Mouse (Mus musculus) G1E (cell line): ENCODE measurements around the gene Adamtsl4. TPM values are rescaled to one million over a fixed set of nuclear protein-coding genes. Genes with fewer than 3 reads are reported as not detected.

ENCODE experiments used
- ATAC-seq: 2 replicates; pipeline ENCODE4 v1.8.0; 2016; ENCODE audit warnings: mild to moderate bottlenecking; ENCODE audit not compliant: insufficient number of reproducible peaks, poor library complexity, low FRiP score, severe bottlenecking; ENCODE audit errors: extremely low read depth
- DNase-seq: peaks from one replicate; pipeline ENCODE4 v3.0.0; 2012; ENCODE audit warnings: low spot score
- H3K27me3 ChIP-seq: 2 replicates; pipeline ENCODE4 v1.6.1; 2012; ENCODE audit warnings: mild to moderate bottlenecking, low read length, inconsistent platforms; ENCODE audit not compliant: insufficient read depth
- H3K36me3 ChIP-seq: replicated peaks from 2 replicates; pipeline ENCODE3; 2012; ENCODE audit warnings: mild to moderate bottlenecking, inconsistent platforms
- H3K4me1 ChIP-seq: 2 replicates; pipeline ENCODE4 v1.6.1; 2012; ENCODE audit warnings: low read depth, low read length, inconsistent platforms, mixed read lengths; ENCODE audit not compliant: insufficient read depth
- H3K4me3 ChIP-seq: 2 replicates; pipeline ENCODE4 v1.5.1; 2012; ENCODE audit warnings: low read depth, mild to moderate bottlenecking, inconsistent platforms, low read length, moderate library complexity, mixed read lengths
- H3K9me3 ChIP-seq: replicated peaks from 2 replicates; pipeline ENCODE4 v1.6.1; 2012; ENCODE audit warnings: inconsistent platforms
- CTCF ChIP-seq: IDR thresholded peaks from 2 replicates; pipeline ENCODE4 v1.5.1; 2012; ENCODE audit warnings: low read depth, low read length, inconsistent platforms, mixed read lengths
- GATA1 ChIP-seq: IDR thresholded peaks from 2 replicates; pipeline ENCODE4 v1.6.1; 2012; ENCODE audit warnings: borderline replicate concordance, low read length, inconsistent platforms, mixed read lengths
- GATA2 ChIP-seq: IDR thresholded peaks from 2 replicates; pipeline ENCODE4 v1.6.1; 2012; ENCODE audit warnings: low read depth, low read length, inconsistent platforms, borderline replicate concordance
- POLR2AphosphoS5 ChIP-seq: IDR thresholded peaks from 2 replicates; pipeline ENCODE4 v1.6.1; 2012; ENCODE audit warnings: low read depth, low read length, inconsistent platforms; ENCODE audit not compliant: insufficient replicate concordance
- TAL1 ChIP-seq: conservative IDR thresholded peaks from 2 replicates; pipeline ENCODE4 v1.6.1; 2012; ENCODE audit warnings: low read depth, low read length, inconsistent platforms, mixed read lengths
- polyA plus RNA-seq: library from polyadenylated mRNA; stranded (reverse); fragments of >175 nt; gene quantifications from 2 replicates; pipeline ENCODE4 v1.2.3, GENCODE M21; 2012
- total RNA-seq, 2 experiments: library from RNA; stranded (forward) in 1 of 2; stranded (reverse) in 1 of 2; fragments of 200-1000 nt in 1 of 2; fragments of >200 nt in 1 of 2; fragmentation: Nextera tagmentation in 1 of 2; gene quantifications; 2 replicates each; pipeline ENCODE4 v1.2.3; 2014 to 2017

The Adamtsl4 gene
- total and polyA plus RNA-seq, 3 experiments, result 0.11 TPM; not detected in 2

DNA sequence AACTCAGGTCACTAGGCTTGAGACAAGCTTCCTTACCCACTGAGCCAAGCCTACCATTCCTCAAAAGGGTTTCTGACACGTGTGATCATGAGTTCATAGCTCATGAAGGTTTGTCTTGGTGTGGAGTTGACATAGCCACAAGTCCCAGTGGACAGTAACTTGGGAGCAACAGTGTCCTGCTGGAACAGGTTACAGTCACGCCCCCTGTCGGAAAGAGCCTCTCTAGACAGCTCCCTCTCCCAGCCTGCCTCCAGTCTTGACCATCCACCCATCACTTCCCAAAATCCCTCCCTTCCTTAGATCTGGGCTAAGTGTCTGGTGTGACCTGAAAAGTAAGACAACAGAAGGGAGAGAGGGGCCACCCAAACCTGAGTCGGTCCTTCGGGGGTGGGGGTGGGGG, 4.8 kb downstream of the Adamtsl4 start:
- Histone ChIP-seq H3K4me3 (no peak overlapping the region), H3K36me3 (peaks cover 36% of the 10 kb centered on the region), H3K27me3 (peaks cover 31% of the 10 kb centered on the region), H3K9me3 (no peaks in the 10 kb centered on the region), H3K4me1 (peaks cover 28% of the 10 kb centered on the region)
- DNase-seq (no peak), ATAC-seq (no peak)
- TF ChIP-seq TAL1, result no peak
- no peak for TF ChIP-seq CTCF
- TF ChIP-seq GATA2, result no peak

GRCm38 (mm10) chr3:95681365-95681764, 6.4 kb downstream of the Adamtsl4 start:
- ATAC-seq, result no peak
- Histone ChIP-seq H3K9me3 (no peaks in the 10 kb centered on the region), H3K4me3 (no peak overlapping the region), H3K4me1 (peaks cover 28% of the 10 kb centered on the region), H3K36me3 (peaks cover 51% of the 10 kb centered on the region), H3K27me3 (peaks cover 19% of the 10 kb centered on the region; the same call in 1 of the 2 replicates)
- no peak for DNase-seq
- TF ChIP-seq GATA1 (no peak), TAL1 (no peak), GATA2 (no peak), POLR2AphosphoS5 (no peak), CTCF (no peak)

DNA sequence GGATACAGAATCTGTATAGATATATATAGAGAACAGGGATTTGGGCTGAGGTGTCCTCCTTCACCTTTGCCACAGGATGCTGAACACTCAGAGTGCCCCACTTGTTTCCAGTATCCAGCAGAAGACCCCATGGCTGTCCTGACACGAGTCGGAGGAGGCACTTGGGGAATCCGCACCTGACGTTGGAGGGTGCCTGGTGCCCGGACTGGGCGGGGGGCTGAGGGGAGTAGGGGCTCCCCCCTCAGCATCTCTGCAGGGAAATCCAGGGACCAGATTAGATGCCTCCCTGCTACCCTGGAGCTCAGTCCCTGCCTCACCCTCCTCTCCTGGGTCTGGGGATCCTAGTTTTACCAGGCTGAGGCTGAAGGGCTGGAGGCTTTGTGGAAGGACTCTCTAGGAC, 7.0 kb downstream of the Adamtsl4 start:
- peaks cover 15% of the 10 kb centered on the region; the same call in 1 of the 2 replicates for H3K27me3 ChIP-seq
- no peak overlapping the region for H3K4me3 ChIP-seq
- peaks cover 57% of the 10 kb centered on the region for H3K36me3 ChIP-seq
- ATAC-seq (no peak), DNase-seq (no peak)
- TF ChIP-seq CTCF, result no peak
- TF ChIP-seq POLR2AphosphoS5, result no peak
- no peak for TF ChIP-seq GATA2
- TF ChIP-seq GATA1, result no peak
- no peak for TF ChIP-seq TAL1
- H3K4me1 ChIP-seq, result peaks cover 35% of the 10 kb centered on the region
- H3K9me3 ChIP-seq, result no peaks in the 10 kb centered on the region

DNA sequence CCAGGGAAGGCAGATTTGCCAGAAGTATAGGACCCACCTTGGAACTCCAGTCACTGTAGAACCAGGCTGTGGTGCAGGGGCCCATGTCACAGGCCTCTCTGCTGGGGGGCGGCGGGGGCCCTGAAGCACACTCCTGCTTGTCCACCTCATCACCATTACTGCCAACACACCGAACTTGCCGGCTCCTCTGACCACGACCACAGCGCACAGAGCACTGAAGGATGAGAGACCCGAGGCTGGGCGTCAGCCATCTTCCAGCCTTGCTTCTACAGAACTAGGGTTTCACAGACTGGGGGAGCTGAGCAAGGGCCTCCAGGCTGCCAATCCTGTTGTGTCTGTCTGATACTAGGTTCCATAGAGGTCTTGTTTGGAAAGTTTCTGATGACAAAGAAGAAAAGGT, 8.2 kb downstream of the Adamtsl4 start:
- ATAC-seq (no peak), DNase-seq (no peak)
- no peaks in the 10 kb centered on the region for H3K9me3 ChIP-seq
- peaks cover 41% of the 10 kb centered on the region for H3K4me1 ChIP-seq
- peaks cover 6% of the 10 kb centered on the region; the same call in 1 of the 2 replicates for H3K27me3 ChIP-seq
- H3K36me3 ChIP-seq, result peaks cover 65% of the 10 kb centered on the region
- no peak for TF ChIP-seq POLR2AphosphoS5
- no peak for TF ChIP-seq CTCF
- no peak for TF ChIP-seq GATA1
- TF ChIP-seq TAL1, result no peak
- no peak for TF ChIP-seq GATA2
- H3K4me3 ChIP-seq, result no peak overlapping the region

GRCm38 (mm10) chr3:95677420-95678090, 10.2 kb downstream of the Adamtsl4 start:
- peaks cover 79% of the 10 kb centered on the region for H3K36me3 ChIP-seq
- ATAC-seq, result no peak
- TF ChIP-seq CTCF (no peak), GATA2 (no peak)
- H3K4me3 ChIP-seq, result no peak overlapping the region
- DNase-seq, result no peak
- H3K4me1 ChIP-seq, result peaks cover 58% of the 10 kb centered on the region
- no peaks in the 10 kb centered on the region for H3K9me3 ChIP-seq
- H3K27me3 ChIP-seq, result no peaks in the 10 kb centered on the region

- DNase-seq (no peak), ATAC-seq (no peak)
- Histone ChIP-seq H3K27me3 (no peaks in the 10 kb centered on the region), H3K9me3 (no peaks in the 10 kb centered on the region), H3K36me3 (peaks cover 82% of the 10 kb centered on the region), H3K4me1 (peaks cover 63% of the 10 kb centered on the region), H3K4me3 (no peak overlapping the region)
- TF ChIP-seq GATA2 (no peak), CTCF (peak; percentile 100), TAL1 (no peak), POLR2AphosphoS5 (no peak), GATA1 (no peak)
Observed at GRCm38 (mm10) chr3:95676745-95677419, 10.8 kb downstream of the Adamtsl4 start.
